ENCODE assay signal across 16 mouse cellular contexts in the genomic region with DNA sequence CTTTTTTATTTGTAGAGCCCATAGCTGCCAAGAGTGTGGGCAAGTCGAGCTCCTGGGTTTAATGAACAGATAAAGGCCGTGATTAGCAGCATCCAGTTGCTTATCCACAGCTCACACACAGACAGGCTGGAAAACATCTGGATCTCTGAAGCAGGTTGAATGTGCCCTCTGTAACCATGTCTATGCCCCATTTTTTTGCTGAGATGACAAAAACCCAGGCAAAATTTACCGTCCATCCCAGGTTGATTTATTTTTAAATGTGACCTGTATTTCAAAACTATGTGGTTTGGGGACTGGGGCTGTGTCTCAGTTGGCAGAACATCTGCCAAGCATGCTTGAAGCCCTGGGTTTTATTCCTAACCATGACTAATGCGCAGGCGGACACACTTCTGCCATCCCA. TPM values are rescaled to one million over a fixed set of nuclear protein-coding genes. Genes with fewer than 3 reads are reported as not detected.
DNase-seq lines count a peak whose midpoint lies in the region; TF ChIP-seq lines count a peak whose summit lies in the region.
"Had no signal": no experiment of that assay in that cellular context is flagged by ENCODE, and none has a peak within 500 bp of the region (broad histone marks: within the 10 kb centered on the region; RNA-seq: fewer than 3 reads in every experiment).

No protein-coding gene starts in this region.

- H3K27ac ChIP-seq in spleen, adult 2 months (ENCODE audit: insufficient read depth, low read length) = peak overlapping the region; percentile 12; the same call in 1 of the 2 replicates
- no peak overlapping the region for H3K27ac ChIP-seq in ES-E14 (ENCODE audit: insufficient read depth, low read depth, low read length, poor library complexity, severe bottlenecking)
- H3K27ac ChIP-seq in forebrain, embryonic 10.5 days = no peak overlapping the region
- H3K27ac ChIP-seq: embryonic facial prominence, embryonic 12.5 days; forebrain, embryonic 12.5 days had no signal

- DNase-seq in spleen, adult 2 months (ENCODE audit: low read depth in 1 of 2, low spot score in 2 of 2) = no peak
- DNase-seq in spleen, adult 12 weeks (ENCODE audit: low spot score) = no peak
- DNase-seq in ES-E14 (ENCODE audit: low read depth, low spot score) = no peak
- DNase-seq in ovary, postnatal 36 days (ENCODE audit: low spot score) = no peak
- no peak for DNase-seq in layer of hippocampus, postnatal 25 days (ENCODE audit: extremely low spot score in 1 of 2, low spot score in 1 of 2)
- no peak for DNase-seq in forebrain, embryonic 10.5 days (ENCODE audit: extremely low spot score, low spot score)
- DNase-seq: adrenal gland, adult 8-10 months; adrenal gland, postnatal 14 days; adrenal gland, postnatal 36 days; cerebellum, adult 11-12 months; cerebellum, adult 9-10 months had no signal

- H3K9ac ChIP-seq in ES-E14 (ENCODE audit: insufficient read depth, low read depth, low read length, poor library complexity, severe bottlenecking) = no peak overlapping the region
- H3K9ac ChIP-seq: embryonic facial prominence, embryonic 12.5 days; forebrain, embryonic 12.5 days had no signal

- H3K4me3 ChIP-seq in spleen, adult 2 months (ENCODE audit: extremely low read depth, insufficient read depth, insufficient read length) = no peak overlapping the region
- peak overlapping the region; percentile 72 for H3K4me3 ChIP-seq in E14TG2a.4 (replicated peaks; ENCODE audit: low read length)
- no peak overlapping the region for H3K4me3 ChIP-seq in ES-E14 (ENCODE audit: insufficient read depth in 1 of 2, low read depth in 1 of 2, low read length in 2 of 2, poor library complexity in 1 of 2, severe bottlenecking in 1 of 2)
- no peak overlapping the region for H3K4me3 ChIP-seq in forebrain, embryonic 10.5 days
- H3K4me3 ChIP-seq: embryonic facial prominence, embryonic 10.5 days; embryonic facial prominence, embryonic 12.5 days; forebrain, embryonic 12.5 days had no signal

- peaks cover 14% of the 10 kb centered on the region for H3K4me1 ChIP-seq in spleen, adult 2 months (ENCODE audit: control insufficient read depth, insufficient read depth, insufficient read length)
- H3K4me1 ChIP-seq in E14TG2a.4 (replicated peaks; ENCODE audit: low read depth, low read length) = peaks cover 100% of the 10 kb centered on the region
- H3K4me1 ChIP-seq in ES-E14 (ENCODE audit: control insufficient read depth in 2 of 2, insufficient read depth in 2 of 2, low read length in 2 of 2, poor library complexity in 1 of 2) = peaks cover 7 to 38% of the 10 kb centered on the region in 2 experiments
- H3K4me1 ChIP-seq in forebrain, embryonic 10.5 days = peaks cover 30% of the 10 kb centered on the region
- H3K4me1 ChIP-seq: embryonic facial prominence, embryonic 12.5 days; forebrain, embryonic 12.5 days had no signal

- in situ Hi-C loops in ES-E14 (cut with MboI; ENCODE audit: low sequenced_read_pairs in 2 of 2, unreplicated experiment in 2 of 2) = no loop called here

- no peak for TF ChIP-seq POLR2A in spleen, adult 2 months (IDR thresholded peaks at IDR 0.05; ENCODE audit: low read depth, low read length)

- H3K27me3 ChIP-seq in spleen, adult 2 months (ENCODE audit: control insufficient read depth, insufficient read depth, low read length) = no peaks in the 10 kb centered on the region
- H3K27me3 ChIP-seq in E14TG2a.4 (ENCODE audit: insufficient read depth, low read length) = peaks cover 11% of the 10 kb centered on the region
- H3K27me3 ChIP-seq in forebrain, embryonic 10.5 days (ENCODE audit: poor library complexity, severe bottlenecking) = peaks cover 15% of the 10 kb centered on the region; the same call in 1 of the 2 replicates
- H3K27me3 ChIP-seq: forebrain, embryonic 12.5 days had no signal

- no peak for TF ChIP-seq CTCF in spleen, adult 2 months (IDR thresholded peaks at IDR 0.05; ENCODE audit: extremely low read depth, insufficient read depth, insufficient read length, insufficient replicate concordance)
- no peak for TF ChIP-seq CTCF in E14TG2a.4 (conservative IDR thresholded peaks at IDR 0.05; ENCODE audit: low read length)

- WGBS in spleen, adult 2 months = 75% methylated on average over 5 of the region's 5 CpGs
- 85% methylated on average over 5 of the region's 5 CpGs for WGBS in forebrain, embryonic 10.5 days

- peaks cover 54% of the 10 kb centered on the region for H3K36me3 ChIP-seq in spleen, adult 2 months (ENCODE audit: control insufficient read depth, insufficient read depth, low read length)
- H3K36me3 ChIP-seq in E14TG2a.4 (ENCODE audit: insufficient read depth, low read length) (peaks cover 45% of the 10 kb centered on the region), ES-E14 (ENCODE audit: control insufficient read depth, insufficient read depth, low read length, poor library complexity, severe bottlenecking) (no peaks in the 10 kb centered on the region; the same call in 1 of the 2 replicates)
- H3K36me3 ChIP-seq in forebrain, embryonic 10.5 days (replicated peaks) = no peaks in the 10 kb centered on the region
- H3K36me3 ChIP-seq: embryonic facial prominence, embryonic 10.5 days; embryonic facial prominence, embryonic 12.5 days; forebrain, embryonic 12.5 days had no signal

- H3K9me3 ChIP-seq in E14TG2a.4 (ENCODE audit: low read length) = no peaks in the 10 kb centered on the region
- H3K9me3 ChIP-seq in ES-E14 (ENCODE audit: control insufficient read depth, insufficient read depth, low read depth, low read length) = no peaks in the 10 kb centered on the region
- no peaks in the 10 kb centered on the region for H3K9me3 ChIP-seq in forebrain, embryonic 10.5 days
- H3K9me3 ChIP-seq: embryonic facial prominence, embryonic 10.5 days; embryonic facial prominence, embryonic 12.5 days; forebrain, embryonic 12.5 days had no signal

TF ChIP-seq in ES-E14, 5 proteins besides CTCF, POLR2A, EP300 and RAD21:
- TF ChIP-seq MAFK (IDR thresholded peaks at IDR 0.05; ENCODE audit: insufficient read depth, low read depth, low read length) (peak; percentile 58; the same call in 1 of the 2 replicates), HCFC1 (IDR thresholded peaks at IDR 0.05; ENCODE audit: borderline replicate concordance, insufficient read depth, low read length) (no peak)

RNA-seq across cellular contexts. Expression of a gene that starts 9.4 kb away (rescaled TPM):
- 2.2 and 2.9 TPM in 2 replicates for polyA plus RNA-seq in spleen, adult 2 months (2012; rRNA removed)
- total RNA-seq in ES-E14 (2012; rRNA removed) = 9.5 and 17.1 TPM in 2 replicates
- total RNA-seq in layer of hippocampus, postnatal 25 days (2021) = 100 to 1,000 TPM; 404 to 465 TPM
- 2.8 and 3.1 TPM in 2 replicates for polyA plus RNA-seq in forebrain, embryonic 10.5 days (2016; fragmentation: Nextera tagmentation; extraction: Ambion mirVana)
- polyA plus RNA-seq: Patski had no signal

RNA-seq across cellular contexts. Expression of a gene that starts 10.0 kb away (rescaled TPM):
- polyA plus RNA-seq in spleen, adult 2 months (2012; rRNA removed) = 681 and 703 TPM in 2 replicates
- 81.7 and 139 TPM in 2 replicates for total RNA-seq in ES-E14 (2012; rRNA removed)
- total RNA-seq in layer of hippocampus, postnatal 25 days (2021) = 10 to 100 TPM; 29.3 to 29.8 TPM
- 15.6 and 17.0 TPM in 2 replicates for polyA plus RNA-seq in forebrain, embryonic 10.5 days (2016; fragmentation: Nextera tagmentation; extraction: Ambion mirVana)

RNA-seq across cellular contexts. Expression of a gene that starts 25.0 kb away (rescaled TPM):
- 7.3 and 8.1 TPM in 2 replicates for polyA plus RNA-seq in spleen, adult 2 months (2012; rRNA removed)
- total RNA-seq in ES-E14 (2012; rRNA removed) = 3.7 and 4.6 TPM in 2 replicates
- total RNA-seq in layer of hippocampus, postnatal 25 days (2021) = 10 to 100 TPM; 26.6 to 32.3 TPM
- 0.83 and 2.0 TPM in 2 replicates for polyA plus RNA-seq in forebrain, embryonic 10.5 days (2016; fragmentation: Nextera tagmentation; extraction: Ambion mirVana)

RNA-seq across cellular contexts. Expression of a gene that starts 45.7 kb away (rescaled TPM):
- 177 and 239 TPM in 2 replicates for polyA plus RNA-seq in spleen, adult 2 months (2012; rRNA removed)
- 150 and 164 TPM in 2 replicates for total RNA-seq in ES-E14 (2012; rRNA removed)
- total RNA-seq in layer of hippocampus, postnatal 25 days (2021) = 100 to 1,000 TPM; 180 to 215 TPM
- 201 TPM in 2 replicates for polyA plus RNA-seq in forebrain, embryonic 10.5 days (2016; fragmentation: Nextera tagmentation; extraction: Ambion mirVana)

Comparison
In these comparisons a context has a peak if more than half of its experiments do, and no peak if none do; other contexts are left out.
1. RNA of a gene that starts 9.4 kb away (total RNA-seq): 404 to 465 TPM in layer of hippocampus, postnatal 25 days; 9.5 to 17.1 TPM in ES-E14; every median in the first group is over 10 times any median in the second.